Mouse (Mus musculus) lung, postnatal 14 days (tissue): Measurements from ENCODE around the gene Slc16a10.
A peak's percentile ranks its signal among the peaks of the same experiment; 100 is the strongest.

ENCODE experiments used
- DNase-seq: peaks from one replicate; pipeline ENCODE4 v3.0.0; 2021

Gene Slc16a10

DNA sequence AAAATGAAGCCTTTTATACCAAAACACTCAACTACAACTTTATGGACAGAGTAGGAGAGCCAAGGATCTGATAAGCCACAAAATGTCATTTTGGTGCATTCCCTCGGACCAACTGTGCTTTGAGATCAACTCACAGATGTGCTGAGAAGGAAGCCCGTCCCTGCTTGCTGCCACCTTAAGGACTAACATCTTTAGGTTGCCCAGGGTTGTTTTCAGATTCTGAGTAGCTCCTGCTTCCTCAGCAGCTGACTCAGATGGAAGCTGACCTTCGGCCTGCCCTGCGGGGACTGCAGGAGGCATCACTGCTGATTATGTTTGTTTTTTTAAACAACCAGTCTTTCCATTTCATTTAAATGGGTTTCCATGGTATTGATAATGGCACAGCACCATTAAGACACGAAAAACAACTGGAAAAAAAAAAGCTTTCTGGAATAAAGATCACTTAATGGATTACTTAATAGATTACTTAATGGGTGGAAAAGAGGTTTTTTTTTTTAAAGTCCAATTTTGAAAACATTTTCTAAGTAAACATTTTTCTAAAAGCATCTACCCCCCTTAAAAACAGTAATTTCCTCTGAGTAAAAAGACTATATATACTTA, 78.7 kb downstream of the Slc16a10 start:
- no peak for DNase-seq

DNA sequence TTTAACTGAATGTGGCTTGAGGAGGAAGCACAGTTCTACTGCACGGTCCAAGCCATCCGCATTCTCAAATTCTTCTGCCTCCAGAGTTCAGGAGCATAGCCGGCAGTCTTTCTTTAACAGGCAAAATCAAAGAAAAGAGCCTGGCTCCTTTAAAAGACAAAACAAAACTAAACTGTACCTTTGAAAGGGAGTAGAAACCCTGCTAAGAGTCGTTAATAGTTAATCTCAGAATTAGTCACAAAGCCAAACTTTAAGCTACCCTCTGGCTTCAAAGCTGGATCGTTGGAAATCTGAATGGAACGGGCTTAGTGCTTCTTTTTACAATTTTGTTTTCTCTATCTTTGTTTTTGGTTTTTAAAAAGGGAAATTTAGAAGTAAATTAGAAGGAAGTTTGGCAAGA, 79.2 kb downstream of the Slc16a10 start:
- no peak for DNase-seq

DNA sequence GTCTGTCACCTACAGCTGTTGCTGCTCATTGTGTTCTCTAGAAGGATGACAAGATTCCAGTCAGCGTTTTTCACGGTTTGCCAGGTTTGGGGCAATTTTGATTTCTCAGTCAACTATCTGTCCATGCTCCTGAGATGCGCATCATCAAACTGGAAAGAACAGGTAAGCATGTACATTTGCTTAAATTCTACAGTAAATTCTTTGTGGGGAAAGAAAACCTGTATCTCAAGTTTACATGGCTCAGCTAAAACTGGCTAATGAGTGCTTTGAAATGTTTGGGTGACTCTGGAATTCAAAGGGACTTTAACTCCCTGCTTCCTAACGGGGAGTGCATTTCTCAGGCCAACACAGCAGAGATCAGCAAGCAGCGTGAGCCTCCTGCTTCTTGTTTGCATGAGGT, 80.1 kb downstream of the Slc16a10 start:
- no peak for DNase-seq

DNA sequence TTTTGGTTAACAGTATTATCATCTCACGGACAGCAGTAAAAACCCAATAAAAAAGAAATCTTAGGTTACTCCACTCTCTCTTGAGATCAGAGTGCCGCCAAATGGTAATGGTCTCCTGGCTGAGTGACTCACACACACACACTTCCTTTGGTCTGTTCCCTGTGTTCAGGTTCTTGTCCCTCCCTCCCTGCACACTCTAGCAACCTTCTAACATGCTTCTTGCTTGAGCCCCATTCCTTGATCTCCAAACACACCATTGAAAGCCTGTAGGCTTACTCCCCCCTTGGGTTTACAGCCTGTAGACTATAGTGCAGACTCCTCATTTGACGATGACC, 83.3 kb downstream of the Slc16a10 start:
- no peak for DNase-seq

DNA sequence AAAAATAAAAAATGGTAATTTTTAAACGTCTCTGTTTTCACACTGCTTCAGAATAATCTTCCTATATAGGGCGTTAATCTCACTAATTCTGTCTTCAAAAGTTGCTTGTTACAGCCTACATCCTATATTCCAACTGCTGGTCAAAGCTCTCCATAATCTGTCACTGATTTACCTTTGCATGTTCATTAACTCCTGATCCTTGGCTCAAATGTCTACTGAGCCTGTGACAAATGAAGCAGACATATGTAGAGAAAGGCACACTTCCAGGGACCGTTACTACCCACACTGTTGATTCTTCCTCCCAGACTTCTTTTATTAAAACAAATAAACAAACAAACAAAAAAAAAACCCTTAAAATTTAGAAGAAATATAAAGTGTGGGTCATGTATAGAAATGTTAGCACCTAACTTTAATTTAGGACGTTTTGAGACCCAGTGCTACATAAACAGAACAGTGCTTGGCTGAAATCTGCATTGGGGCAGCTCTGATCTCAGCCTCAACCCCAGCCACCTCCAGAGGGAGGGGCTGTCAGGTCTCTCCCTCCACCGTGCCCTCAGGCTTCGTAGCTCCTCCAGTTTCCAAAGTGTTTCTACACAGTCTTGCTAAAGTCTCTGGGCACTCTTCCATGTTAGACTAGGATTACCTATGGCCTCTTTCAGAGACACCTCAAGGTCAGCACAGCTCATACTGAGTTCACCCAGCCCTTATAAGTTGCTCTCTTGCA, 83.8 kb downstream of the Slc16a10 start:
- no peak for DNase-seq

DNA sequence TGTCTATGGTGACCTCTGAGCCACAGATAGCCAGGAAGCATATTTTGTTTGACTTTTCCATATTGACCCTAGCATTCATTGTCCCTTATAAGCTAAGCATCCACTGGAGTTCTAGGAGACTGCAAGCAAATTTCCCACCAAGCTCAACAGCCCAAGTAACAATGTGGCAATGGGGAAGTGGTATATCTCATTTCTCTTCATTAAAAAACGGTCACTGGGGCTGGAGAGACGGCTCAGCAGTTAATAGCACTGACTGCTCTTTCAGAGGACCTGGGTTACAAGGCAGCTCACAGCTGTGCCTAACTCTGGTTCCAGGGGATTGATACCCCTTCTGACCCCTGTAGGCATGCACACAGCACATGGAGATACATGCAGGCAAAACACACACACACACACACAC, 84.4 kb downstream of the Slc16a10 start:
- no peak for DNase-seq

DNA sequence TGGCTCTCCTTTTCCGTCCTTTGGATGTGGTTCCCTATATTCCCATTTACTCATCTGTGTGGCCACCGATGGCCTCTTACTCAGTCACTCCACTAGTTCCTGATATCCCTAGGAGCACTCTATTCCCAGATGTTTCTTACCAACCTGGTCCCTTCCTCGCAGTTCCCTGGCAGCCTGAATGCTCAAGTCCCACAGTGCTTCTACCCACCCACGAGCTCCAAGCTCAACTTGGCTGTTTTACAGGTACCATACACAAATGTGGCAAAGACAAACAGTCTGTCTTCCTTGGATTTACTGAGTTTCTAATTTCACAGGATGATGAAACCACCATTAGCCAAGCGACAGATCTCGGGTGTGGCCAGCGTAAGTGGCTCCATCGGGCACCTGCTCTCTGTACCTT, 87.6 kb downstream of the Slc16a10 start:
- no peak for DNase-seq

DNA sequence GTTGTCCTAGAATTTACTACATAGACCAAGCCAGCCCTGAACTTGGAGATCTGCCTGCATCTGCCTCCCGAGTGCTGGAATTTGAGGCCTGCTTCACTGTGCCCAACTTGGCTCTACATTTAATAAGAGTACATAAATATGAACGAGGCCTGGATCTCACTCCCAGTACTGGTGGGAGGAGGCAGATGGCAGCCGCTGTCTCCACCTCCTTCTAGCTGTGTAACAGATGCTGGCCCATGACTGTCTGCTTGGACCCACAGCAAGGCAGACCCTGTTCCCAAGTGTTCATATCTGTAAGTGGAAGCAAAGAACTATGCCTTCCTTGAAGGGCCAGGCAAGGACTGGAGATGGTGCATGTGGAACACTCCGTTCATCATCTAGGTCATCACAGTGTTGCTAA, 88.2 kb downstream of the Slc16a10 start:
- DNase-seq: no peak

DNA sequence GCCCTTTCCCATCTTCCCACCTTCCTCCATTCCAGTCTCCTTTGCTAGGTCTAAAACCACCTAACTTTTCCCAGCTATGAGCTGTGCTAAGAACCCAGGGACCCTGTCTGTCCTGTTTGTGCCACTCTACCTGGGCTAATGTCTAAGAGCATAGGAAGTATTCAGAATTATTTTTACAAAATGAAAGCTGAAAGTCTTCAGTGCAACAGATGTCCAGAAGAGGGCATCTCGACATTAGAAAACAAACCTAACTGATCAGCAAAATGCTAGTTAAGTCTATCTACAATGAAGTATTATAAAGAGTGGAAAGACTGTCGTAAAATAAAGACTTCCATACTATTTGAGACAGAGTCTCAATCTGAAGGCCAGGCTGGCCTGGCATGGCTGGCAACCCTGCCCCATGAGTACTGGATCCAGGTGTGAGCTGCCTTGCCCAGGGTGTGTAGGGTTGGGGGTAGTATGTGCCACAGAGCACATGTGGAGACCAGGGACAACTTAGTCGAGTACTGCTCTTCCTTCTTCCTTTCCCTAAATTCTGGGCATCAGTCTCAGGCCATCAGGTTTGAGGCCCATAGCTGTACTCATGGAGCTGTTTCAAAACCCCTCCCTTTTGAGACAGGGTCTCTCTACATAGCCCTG, 88.7 kb downstream of the Slc16a10 start:
- peak; percentile 35 for DNase-seq

DNA sequence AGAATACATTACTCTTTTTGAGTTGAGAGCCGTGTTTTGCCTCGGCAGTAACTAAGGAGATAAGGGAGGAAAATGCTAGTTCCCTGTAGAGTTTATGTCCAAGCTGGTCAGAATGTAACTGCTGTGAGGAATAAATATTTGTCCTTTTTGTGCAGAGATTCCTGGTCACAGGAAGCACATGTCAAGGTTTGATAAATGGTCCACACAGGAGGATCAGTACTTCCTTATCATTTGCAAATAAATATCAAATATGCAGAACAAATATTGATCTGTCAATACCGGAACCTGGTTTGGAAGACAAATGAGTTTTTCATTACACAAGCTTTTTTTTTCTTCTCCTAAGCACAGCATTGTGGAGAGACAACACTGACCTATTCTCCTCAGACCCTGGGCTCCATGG, 90.1 kb downstream of the Slc16a10 start:
- no peak for DNase-seq

DNA sequence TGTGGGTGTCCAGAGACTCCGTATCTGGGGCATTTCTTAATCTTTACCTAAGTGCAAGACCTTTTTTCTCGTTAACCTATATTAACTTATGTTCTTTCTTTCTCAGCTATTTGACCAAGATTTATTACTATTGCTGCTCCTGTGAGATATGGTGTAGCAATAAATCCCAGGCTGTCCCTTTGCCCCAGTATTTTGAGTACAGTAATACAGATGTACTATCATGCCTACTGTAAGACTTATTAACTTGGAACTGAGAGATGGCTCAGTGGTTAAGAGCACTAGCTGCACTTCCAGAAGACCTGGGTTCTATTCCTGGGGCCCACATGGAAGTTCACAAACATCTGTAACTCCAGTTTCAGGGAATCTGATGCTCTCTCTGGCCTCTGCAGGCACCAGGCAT, 91.3 kb downstream of the Slc16a10 start:
- no peak for DNase-seq

DNA sequence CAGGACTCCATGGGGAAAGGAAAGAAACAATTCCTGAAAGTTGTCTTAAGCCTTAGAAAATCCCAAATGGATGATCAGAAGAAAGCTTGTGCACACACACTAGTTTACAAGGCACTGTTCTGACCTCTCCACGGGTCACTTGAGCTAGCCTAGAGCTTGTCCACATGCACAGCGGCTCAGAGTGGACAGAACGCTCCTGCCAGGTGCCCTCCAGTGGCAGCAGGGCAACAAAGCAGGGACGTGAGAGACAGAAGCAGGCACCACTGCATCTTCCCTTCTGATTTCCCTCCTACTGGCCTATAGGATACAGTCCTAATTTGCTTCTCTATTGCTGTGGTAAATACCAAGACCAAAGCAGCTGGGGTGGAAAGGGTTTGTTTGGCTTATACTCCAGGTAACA, 100.7 kb downstream of the Slc16a10 start:
- no peak for DNase-seq

DNA sequence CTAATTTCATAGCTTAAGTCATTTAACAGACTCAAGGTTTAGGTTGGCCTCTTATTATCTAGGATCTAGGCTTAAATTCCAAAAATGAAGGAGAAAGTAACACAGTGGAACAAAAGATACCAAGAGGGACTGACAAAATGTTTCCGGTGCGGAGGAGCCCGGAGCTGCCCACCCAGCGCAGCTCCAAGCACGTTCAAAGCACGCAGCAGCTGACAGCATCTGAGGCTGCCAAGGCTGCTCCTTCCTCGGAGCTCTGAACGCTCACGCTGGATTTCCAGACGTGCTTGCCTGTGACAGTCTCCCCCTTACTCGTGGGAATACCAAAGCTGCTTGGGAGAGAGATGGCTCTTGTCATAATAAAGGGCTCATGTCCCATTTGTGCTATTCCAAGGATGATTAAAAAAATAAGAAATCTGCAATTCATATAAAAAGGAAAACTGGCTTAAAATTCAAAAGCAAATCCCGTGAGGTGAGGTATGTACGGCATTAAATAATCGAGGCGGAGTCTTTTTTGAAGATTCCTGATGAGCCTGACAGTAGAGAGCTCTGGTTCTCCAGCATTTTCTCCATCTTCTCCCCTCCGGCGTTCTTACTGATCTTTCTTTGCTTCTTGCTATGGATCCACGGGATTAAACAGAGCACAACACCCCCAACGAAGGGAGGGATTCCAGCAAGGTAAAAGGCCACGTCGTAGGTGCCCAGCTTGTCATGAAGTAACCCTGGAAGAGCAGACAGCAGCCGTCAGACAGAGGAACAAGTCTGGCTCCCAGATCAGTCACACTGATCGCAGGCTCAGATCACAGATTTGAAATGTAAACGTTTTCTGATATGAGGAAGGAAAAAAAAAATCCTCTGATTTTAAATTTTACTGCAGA, 105.1 kb downstream of the Slc16a10 start:
- no peak for DNase-seq

DNA sequence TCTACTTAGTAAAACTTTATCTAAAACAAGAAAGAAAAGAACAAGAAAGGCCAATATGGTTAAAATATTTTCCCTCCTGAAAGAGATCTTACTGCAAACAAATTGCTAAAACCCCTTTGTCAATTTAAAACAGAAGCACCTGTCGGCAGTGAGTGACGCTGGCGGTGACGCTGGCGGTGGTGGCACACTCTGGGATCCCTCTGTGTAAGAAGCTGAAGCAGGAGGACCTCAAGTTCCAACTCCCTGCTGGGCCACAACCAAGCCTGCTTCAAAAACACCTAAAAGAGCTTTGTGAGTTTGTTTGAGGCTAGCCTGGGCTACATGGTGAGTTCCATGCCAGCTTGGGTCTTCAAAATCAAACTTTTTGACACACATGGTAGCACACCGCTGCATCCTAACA, 107.1 kb downstream of the Slc16a10 start:
- DNase-seq: no peak

DNA sequence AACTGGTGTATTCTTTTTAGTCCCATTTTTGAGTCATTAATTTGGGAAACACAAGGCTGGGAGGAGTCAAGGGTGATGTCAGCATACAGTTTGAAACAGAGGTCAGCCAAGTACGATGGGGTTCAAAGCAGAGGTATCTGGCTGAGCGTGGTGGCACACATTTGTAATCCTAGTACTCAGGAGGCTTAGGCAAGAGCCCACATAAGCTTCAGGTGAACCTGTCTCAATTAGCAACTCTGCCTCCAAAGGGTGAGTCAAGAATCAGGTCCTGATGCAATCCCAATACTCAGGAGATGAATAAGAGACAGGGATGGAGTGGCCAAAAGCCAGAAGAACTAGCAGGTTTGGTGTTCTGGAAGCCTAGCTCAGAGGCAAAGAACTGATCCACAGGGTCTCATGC, 109.2 kb downstream of the Slc16a10 start:
- no peak for DNase-seq

DNA sequence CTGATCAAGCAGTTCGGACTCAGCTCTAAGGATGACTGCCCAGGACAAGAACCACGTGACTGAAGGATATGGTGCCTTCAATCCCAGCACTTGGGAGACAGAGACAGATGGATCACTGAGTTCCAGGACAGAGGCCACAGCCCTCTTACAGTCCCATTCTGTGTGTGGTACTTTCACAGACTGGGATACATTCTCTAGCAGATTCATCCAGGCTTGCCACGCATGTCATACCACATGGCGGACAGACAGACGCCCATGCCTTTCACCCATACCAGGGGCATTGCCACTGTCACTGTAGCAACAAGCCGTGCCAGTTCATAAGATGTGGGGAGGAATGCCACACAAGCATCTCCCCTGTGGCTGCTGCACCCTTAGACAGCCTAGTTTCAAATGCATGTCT, 111.3 kb downstream of the Slc16a10 start:
- no peak for DNase-seq

DNA sequence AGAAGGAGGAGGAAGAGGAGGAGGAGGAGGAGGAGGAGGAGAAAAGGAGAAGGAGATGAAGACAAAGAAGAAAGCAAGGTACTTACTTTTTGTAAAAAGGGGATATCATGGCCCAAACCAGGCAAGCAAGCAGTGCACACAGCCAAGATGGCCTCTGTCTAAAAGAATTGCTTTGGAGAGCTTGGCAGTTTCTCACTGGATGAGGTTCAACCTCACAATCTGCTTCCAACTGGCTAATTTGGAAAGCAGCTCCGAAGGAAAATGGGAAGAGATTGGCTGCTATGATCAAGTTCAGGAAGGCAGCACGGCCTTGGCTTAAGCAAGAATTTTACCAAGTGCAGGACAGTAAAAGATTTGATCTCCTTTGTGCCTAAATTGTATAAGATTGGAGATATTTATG, 112.4 kb downstream of the Slc16a10 start:
- DNase-seq: no peak

DNA sequence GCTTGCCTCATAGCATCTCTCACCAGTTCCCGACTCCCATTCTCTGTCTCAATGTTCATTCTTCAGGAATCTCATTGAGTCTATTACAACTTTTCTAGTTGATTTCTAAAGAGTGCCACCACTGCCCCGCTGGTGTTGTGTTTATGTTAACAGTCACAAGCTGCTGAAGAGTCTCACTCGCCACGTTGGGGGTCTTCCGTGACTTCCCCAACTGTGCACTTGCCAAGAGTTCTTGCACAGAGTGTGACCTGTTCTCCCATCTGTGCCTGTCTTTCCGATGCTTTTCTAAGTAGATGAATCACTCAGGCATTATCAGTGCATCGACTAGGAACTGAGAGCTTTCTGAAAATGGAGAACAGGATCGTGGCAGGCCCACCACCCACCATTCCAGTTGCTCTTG, 114.0 kb downstream of the Slc16a10 start:
- DNase-seq: no peak

DNA sequence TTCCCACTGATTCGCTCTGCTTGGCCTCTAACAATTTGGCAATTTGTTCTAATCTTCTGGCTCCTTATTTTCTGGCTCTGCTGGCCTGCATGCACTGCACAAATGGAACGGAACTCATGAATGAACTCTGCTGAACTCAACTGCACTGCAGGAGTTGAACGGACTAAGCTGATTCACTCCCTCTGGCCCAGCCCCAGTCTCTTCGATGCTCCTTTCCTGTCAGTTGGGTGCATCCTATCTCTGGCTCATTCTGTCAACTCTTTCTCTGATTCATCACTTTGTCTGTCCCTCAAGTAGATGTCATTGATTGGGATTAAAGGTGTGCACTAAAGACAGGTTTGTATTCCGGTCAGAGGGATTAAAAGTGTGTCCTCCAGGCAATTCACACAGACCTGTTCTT, 115.5 kb downstream of the Slc16a10 start:
- no peak for DNase-seq

DNA sequence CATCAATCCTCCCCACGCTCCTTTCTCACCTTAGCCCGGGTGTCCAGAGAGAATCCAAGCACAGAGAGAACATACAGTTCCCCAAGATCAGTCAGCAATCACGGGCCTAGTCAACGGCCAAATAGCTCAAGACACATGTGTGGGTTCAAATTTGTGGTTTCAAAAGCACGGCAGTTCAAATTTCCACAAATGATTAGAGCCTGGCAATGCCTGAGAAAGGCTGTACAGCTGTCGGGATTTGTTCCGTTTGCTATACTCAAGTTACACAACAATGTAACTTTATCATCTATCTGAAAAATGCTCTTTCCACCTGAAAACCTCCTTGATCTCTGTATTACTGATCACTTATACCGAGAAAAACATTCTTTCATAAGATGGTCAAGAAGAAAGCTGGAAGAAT, 116.5 kb downstream of the Slc16a10 start:
- DNase-seq: no peak

DNA sequence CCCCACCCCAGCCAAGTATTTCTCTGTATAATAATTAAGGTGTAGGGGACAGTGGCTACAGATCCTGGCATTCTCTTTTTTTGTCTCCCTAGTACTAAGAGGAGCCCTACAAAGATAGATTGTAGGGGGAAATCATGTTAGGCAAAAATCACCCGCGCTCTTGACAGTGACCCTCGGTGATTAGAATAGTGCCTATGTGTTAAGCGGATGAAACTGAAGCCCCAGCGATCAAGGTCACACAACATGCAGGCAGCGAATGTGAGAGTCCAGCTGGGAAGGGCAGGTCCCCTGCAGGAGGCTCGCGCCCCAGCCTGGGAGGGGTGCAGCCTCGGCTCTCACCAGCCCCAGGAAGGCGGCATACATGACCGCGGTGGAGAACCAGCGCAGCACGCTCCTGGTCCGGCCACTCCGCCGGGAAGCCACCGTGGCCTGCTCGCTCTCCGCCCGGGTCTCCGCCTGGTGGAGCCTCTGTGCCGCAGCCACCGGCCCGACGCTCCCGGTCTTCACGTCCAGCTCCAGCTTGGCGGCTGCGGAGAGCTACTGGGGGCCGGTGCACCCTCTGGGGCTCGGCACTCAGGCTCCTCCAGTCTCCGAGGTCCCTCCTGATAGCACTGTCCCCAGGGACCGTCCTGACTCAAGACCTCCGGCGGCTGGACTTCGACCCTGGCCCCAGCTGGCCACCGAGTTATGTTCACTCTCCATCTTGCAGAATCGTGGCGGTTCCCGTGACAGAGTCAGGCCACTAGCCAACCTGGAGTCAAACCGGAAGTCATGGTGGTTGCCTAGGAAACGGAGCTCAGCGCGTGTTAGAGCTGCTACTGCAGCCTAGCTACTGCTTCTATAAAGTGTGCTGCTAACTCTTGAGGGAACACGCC, 117.3 kb downstream of the Slc16a10 start, which contains the start of gene Mfsd4b1:
Gene Mfsd4b1 (minus strand): TSS at position 715 of the 875 bp plus-strand sequence.
- DNase-seq: peak; percentile 75

DNA sequence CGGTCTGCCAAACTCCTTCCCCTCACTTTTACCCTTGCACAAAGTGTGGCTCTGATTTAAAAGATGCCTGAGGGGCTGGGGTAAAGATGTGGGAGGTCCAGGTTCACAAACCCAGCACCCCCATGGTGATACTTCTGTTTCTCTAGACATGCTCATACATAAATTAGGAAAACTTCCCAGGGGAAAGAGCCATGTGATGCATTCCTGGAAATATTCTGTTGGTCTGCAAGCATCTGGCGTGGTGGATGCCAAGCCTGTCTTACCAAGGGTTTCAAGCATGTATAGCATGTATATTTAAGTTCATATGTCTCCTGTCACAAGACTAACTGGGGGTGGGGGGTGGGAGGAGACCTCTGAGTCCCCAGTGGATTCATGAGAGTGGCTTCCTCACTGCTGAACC, 121.7 kb downstream of the Slc16a10 start:
- DNase-seq: no peak

DNA sequence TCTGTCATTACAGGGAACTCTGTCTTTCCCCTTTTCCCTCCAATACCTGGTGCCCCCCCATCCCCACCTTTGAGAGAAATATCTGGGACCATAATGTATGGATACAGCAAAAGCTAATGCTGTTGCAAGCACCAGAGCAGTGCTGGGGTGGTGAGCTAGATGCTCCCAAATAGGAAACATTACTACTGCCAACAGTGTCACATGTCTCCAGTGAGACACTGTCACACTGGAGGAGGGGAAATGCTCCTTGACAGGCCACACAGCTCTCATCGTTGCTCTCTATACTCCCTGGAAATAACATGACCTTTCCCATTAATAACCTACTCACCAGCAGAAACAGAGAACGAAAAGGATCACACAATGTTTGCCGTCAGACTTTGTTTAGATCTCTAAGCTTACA, 122.6 kb downstream of the Slc16a10 start:
- DNase-seq: no peak
